Mouse (Mus musculus) Muller cell, postnatal 12 days (primary cell): ENCODE measurements around the gene Msantd1.
A peak's percentile ranks its signal among the peaks of the same experiment; 100 is the strongest.
"Not testable (repeated sequence)": the region's sequence is repeated elsewhere in the genome, so short reads cannot be mapped to it uniquely, and the experiment has no call there.

Experiments
- DNase-seq: peaks from one replicate; pipeline ENCODE4 v3.0.0-alpha.2; 2015; ENCODE audit errors: inconsistent ontology term

Gene Msantd1

DNA sequence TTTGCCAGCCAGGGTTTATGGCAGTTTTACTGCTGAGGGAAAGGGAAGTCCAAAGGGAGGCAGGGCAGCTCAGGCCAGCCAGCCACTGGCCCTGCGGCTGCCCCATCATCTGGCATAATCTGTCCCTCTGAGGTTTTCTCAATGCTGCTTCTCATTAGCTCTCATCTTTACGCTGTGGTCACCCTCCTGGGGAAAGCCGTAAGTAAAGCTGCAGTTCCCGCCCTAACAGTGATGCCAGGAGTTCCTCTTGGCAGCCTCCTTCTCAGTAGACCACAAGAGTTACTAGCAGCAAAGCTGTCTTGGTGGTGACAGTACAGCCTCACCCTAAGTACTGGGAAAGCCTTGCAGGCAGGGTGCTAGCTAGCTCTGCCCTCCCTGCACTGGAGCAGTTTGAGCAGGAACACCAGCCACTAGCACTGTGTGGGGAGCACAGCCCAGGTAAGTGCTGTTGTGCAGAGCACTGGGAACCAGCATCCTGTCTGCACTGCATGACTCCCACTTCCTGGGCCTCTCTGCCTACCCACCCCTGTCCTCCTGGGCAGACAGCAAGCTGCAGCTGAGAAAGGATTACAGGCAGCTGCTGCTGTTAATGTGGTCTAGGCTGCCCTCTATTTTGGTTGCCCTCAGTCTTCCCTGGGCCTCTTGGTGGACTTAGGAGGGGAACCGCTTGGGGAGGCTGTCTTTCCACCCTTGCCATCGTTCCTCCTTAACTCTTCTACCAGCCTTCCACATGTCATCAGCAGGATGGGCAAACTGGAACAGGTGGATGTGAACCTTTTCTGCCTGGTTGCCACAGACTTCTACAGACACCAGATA, at the start of gene Msantd1:
Msantd1 (plus strand) TSS at position 103 of the 816 bp plus-strand sequence.
- peak; percentile 39 for DNase-seq

- no peak for DNase-seq
These were observed 42.4 kb upstream of the Msantd1 start for GRCm38 (mm10) chr5:34865367-34865766.

- DNase-seq: not testable (repeated sequence)
These were observed 27.5 kb upstream of the Msantd1 start for GRCm38 (mm10) chr5:34880307-34880706.

GRCm38 (mm10) chr5:34881023-34881422, 26.8 kb upstream of the Msantd1 start:
- DNase-seq: no peak

DNA sequence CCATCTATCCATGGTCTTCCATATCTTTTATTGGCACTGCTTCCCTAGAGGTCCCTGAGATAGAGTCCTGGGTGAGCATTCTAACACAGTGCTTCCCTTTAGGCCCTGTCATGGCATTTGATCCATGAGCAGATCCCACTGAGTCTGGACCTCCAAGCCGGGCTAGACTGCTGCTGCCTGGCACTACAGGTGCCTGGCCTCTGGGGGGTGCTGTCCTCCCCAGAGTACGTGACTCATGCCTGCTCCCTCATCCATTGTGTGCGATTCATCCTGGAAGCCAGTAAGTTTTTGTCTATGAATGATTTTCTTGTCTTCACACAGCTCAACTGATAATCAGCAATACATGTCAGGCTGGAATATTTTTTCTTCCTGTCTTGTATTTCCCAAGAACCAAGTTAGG, 22.6 kb upstream of the Msantd1 start:
- no peak for DNase-seq

GRCm38 (mm10) chr5:34889252-34889651, 18.6 kb upstream of the Msantd1 start:
- no peak for DNase-seq

- DNase-seq: no peak
These were observed 10.9 kb upstream of the Msantd1 start for GRCm38 (mm10) chr5:34896697-34897453.

DNA sequence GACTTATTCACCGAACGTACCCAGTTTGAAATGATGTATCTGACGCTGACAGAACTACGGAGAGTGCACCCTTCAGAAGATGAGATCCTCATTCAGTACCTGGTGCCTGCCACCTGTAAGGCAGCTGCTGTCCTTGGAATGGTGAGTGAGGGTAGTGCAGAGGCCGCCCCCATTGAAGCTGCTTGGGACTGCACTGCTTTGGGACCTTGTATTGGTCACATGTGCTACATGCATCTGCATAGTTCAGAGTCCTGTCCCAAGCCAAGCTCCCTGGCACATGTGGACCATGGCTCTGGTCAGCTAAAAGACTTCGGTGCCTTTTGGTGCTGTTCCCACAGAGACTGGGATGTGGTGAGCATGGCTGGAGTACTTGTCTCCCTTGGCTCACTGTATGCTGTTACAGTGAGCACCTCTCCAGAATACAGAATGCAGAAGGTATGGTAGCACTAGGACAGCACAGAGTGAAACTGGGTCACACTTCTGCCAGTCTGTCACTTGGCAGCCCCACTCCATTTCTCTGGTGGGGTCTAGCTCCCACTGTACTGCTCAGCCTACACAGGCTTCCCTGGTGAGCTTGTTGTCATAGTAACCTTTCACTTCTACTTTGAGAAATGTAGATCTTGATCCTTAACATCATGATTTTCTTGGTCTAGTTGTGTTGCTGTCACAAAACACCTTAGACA, 7.9 kb upstream of the Msantd1 start:
- no peak for DNase-seq

GRCm38 (mm10) chr5:34902371-34902770, 5.4 kb upstream of the Msantd1 start:
- DNase-seq: no peak

DNA sequence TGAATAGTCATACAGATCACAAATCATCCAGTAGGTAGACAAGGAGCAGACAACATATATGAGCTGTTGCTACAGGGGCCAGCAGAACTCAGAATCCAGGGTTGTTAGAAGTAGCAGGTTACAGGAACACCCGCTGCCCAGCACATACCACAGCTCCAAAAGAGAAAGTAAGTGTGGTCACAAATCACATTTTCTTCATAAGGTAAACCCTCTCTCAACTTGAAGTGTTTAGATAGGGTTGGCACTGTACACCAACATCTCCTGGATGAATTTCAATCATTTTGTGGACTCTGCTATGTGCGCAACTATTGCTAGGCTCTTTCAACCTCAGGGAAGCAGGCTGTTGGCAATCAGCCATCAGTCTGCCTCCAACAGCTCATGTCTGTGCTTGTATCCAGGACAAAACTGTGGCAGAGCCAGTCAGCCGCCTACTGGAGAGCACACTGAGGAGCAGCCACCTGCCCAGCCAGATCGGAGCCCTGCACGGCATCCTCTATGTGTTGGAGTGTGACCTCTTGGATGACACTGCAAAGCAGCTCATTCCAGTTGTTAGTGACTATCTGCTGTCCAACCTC, 4.9 kb upstream of the Msantd1 start:
- peak; percentile 61 for DNase-seq

DNA sequence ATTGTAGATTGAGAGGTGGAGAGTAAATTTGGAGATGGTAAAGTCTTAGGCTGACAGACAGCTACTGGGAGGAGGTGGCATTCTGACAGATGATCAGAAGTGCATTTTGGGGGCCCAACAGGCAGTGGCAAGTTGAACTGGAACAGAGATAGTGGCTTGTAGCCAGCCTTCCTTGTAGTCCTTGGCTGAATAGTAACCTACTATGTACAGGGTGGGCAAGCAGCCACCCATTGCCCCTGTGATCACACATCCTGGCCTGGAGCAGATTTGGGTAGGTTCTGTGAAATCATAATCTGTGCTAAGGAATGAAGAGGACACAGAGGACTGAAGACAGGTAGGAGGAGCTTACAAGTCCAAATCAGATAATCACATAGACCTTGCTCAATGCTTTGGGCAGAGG, 3.4 kb upstream of the Msantd1 start:
- DNase-seq: no peak

DNA sequence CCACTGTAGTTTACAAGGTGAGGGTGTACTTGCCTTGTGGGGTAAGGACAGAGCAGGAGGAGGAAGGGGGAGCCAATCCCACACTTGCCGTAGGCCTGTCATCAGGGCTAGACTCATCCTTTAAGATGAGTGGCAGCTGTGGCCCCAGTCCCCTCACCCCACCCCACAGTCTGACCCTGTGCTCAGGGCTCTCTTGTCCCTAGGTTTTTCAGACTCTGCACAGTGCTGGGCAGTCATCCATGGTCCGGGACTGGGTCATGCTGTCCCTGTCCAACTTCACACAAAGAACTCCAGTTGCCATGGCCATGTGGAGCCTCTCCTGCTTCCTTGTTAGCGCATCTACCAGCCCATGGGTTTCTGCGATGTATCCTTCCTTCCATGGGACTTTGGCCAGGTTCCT, 582 bp upstream of the Msantd1 start:
- no peak for DNase-seq

DNA sequence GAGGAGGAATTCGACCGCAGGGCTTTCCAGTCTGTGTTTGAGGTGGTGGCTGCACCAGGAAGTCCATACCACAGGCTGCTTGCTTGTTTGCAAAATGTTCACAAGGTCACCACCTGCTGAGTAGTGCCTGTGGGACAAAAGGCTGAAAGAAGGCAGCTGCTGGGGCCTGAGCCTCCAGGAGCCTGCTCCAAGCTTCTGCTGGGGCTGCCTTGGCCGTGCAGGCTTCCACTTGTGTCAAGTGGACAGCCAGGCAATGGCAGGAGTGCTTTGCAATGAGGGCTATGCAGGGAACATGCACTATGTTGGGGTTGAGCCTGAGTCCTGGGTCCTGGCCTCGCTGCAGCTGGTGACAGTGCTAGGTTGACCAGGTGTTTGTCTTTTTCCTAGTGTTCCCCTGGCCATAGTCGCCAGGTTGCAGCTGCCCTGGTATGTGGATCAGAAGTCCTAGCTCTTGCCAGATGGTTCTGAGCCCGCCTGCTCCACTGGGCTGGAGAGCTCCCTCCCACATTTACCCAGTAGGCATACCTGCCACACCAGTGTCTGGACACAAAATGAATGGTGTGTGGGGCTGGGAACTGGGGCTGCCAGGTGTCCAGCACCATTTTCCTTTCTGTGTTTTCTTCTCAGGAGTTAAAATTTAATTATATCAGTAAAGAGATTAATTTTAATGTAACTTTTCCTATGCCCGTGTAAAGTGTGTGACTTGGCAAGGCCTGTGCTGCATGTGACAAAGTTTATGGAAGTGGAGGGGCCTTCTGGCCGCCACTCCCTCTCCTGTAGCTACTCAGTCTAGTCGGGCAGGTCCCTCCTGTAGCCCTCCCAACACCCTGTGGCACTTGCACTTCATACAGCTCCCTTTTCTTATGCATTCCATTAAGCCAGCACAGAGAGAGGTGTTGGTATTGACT, 1.2 kb downstream of the Msantd1 start:
- no peak for DNase-seq

- DNase-seq: no peak
These were observed 2.1 kb downstream of the Msantd1 start for GRCm38 (mm10) chr5:34909634-34910503.

GRCm38 (mm10) chr5:34910504-34910815, 2.6 kb downstream of the Msantd1 start:
- no peak for DNase-seq

DNA sequence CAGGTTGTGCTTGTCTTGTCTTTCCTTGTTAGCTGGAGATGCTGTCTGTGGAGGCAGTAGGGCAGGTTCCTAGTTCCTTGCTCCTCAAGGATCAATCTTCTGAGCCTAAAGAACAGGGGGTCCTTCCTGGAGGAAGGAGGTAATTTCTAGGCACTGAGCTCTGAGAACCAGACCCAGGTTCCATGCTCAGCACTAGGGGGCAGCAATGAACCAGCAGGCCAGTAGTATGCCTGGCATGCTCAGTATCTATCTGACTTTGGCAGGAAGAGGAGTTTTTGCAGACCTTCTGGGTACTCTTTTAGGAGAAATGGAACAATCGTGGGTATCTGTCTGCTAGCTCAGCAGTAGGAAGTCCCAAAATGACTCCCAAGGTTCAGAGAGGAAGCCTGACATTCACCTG, 8.0 kb downstream of the Msantd1 start:
- peak; percentile 41 for DNase-seq

DNA sequence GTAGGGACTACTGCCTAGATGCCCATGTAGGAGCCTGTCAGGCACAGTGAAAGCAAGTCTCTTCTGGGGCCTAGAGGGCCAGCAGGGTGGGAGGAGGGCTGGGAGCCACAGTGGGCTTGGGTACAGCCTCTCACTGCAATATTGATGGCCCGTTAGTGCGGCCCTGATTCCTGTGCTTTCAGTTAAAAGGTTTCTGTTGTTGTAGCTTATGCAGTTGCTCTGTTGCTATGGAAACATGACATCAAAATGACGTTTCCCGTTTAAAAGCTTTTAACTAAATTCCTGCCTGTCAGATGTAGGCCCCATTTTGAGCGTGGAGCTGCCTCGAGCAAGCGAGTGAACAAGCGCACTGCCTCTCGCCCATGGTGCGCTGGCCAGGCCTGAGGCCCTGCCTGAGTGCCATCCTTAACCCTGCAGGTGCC, 9.4 kb downstream of the Msantd1 start:
- DNase-seq: no peak

GRCm38 (mm10) chr5:34918785-34919184, 11.0 kb downstream of the Msantd1 start:
- no peak for DNase-seq

DNA sequence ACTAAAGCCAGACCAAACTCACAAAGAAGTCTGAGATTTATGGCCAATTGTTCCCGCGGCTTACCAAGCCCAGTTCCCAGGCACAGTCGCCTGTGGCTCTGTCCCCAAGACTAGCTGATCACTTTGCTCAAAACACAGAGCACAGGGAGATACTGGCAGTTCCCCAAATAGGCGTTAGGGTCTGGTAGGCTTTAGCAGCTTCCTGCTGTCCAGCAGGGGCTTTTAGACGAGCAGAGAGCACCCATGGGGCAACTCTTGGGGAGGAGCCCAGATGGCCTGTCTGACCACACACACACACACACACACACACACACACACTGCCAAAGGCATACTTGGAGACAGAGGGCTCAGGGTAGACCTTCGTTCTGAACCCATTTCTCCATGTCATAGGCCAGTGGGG, 14.7 kb downstream of the Msantd1 start:
- no peak for DNase-seq

DNA sequence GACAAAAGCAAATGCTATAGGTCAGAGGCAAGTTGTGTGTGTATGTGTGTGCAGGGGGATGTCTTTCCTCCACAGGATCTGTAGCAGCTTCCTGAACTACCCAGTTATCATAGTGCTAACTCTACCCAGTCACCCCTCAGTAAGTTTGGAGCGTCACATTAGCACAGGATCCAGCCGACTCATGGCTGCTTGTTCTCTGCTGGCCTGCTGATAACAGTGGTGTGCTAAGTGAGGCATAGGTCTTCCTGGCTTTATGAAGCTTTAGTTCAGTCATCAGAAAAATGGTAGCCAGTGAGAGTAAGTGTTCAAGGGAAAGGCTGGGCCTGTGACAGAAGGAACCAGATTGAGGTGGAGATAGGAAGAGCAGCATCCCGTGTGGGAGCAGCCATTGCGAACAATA, 16.1 kb downstream of the Msantd1 start:
- DNase-seq: no peak
